Mouse (Mus musculus) forebrain, embryonic 13.5 days (tissue): Measurements from ENCODE around the gene Cracr2a. TPM values are rescaled to one million over a fixed set of nuclear protein-coding genes. Genes with fewer than 3 reads are reported as not detected.

Experiments used
- ATAC-seq: fragments of 200-750 bp; cut with Nextera tagmentation; 2 replicates; pipeline ENCODE4 v1.8.0; 2017
- H3K27ac ChIP-seq: fragments of 300-500 bp; sonication (generic); 2 replicates; pipeline ENCODE4 v1.5.1; 2015; ENCODE audit warnings: inconsistent platforms, mild to moderate bottlenecking, moderate library complexity
- H3K27me3 ChIP-seq: fragments of 300-500 bp; sonication (generic); 2 replicates; pipeline ENCODE4 v1.6.1; 2015; ENCODE audit warnings: mild to moderate bottlenecking, inconsistent platforms
- H3K36me3 ChIP-seq: fragments of 300-500 bp; sonication (generic); 2 replicates; pipeline ENCODE4 v1.6.1; 2015; ENCODE audit warnings: mild to moderate bottlenecking, inconsistent platforms; ENCODE audit not compliant: poor library complexity, severe bottlenecking
- H3K4me1 ChIP-seq: fragments of 300-500 bp; sonication (generic); 2 replicates; pipeline ENCODE4 v1.6.1; 2015; ENCODE audit warnings: inconsistent platforms
- H3K4me2 ChIP-seq: fragments of 300-500 bp; sonication (generic); 2 replicates; pipeline ENCODE4 v1.6.1; 2015; ENCODE audit warnings: inconsistent platforms, mild to moderate bottlenecking, moderate library complexity
- H3K4me3 ChIP-seq: fragments of 300-500 bp; sonication (generic); 2 replicates; pipeline ENCODE4 v1.5.1; 2015; ENCODE audit warnings: mild to moderate bottlenecking, inconsistent platforms
- H3K9ac ChIP-seq: fragments of 300-500 bp; sonication (generic); 2 replicates; pipeline ENCODE4 v1.6.1; 2015; ENCODE audit warnings: mild to moderate bottlenecking, inconsistent platforms
- H3K9me3 ChIP-seq: fragments of 300-500 bp; sonication (generic); replicated peaks from 2 replicates; pipeline ENCODE4 v1.6.1; 2016; ENCODE audit warnings: inconsistent platforms
- WGBS: fragments of 180-500 bp; shearing (Covaris S2); methylation state at CpG from one replicate; pipeline ENCODE4 v1.1.7; 2015; 5-methylcytosine and 5-hydroxymethylcytosine counted together
- polyA plus RNA-seq: library from polyadenylated mRNA; unstranded; fragments of >200 nt; fragmentation: Nextera tagmentation; extraction: Ambion mirVana; gene quantifications from 2 replicates; pipeline ENCODE4 v1.2.1, GENCODE M21; 2015

The Cracr2a gene
- polyA plus RNA-seq, 1 experiment from 2014 or later = 0.19 TPM

DNA sequence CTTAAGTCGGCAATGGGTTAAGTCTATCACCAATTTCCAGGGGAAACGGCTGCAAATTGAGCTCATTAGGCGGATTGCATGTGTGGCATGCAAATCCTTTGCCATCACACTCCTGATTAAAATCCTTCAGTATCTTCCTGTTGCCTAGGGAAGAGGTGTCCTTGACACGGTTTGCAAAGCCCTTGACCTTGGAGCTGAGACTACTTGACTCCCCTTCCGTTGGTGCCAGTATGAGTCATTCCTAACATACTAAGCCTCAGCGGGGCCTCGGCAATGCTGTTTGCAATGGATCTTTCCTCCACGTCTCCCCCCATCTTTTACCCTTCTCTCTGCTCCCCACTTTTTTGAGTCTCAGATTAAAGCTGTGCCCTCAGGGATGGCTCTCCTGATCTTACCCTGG lies 122.4 kb downstream of the Cracr2a start:
- H3K27ac ChIP-seq = no peak overlapping the region; the same call in 1 of the 2 replicates
- WGBS = 54% methylated on average over 8 of the region's 8 CpGs

DNA sequence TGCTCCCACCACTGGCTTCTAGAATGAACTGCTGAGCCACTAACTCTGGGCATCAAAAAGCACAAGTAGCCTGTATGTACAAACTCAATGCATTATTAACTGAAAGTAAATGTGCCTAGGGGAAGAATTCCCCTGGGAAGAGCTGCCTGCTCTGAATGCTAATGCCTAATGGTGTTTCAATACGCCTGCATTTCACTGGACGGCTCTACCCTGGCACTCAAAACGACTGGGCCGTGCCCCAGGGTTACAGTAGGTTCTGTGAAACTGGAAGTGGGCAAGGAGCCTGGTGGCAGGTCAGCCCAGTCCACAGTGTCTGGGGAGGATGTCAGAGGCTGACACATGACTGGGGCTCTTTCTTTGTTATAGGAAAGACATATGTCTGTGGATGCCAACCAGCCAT lies 123.8 kb downstream of the Cracr2a start:
- H3K27ac ChIP-seq = peak overlapping the region; percentile 10; the same call in 1 of the 2 replicates
- H3K4me2 ChIP-seq = no peak overlapping the region
- WGBS = 73% methylated on average over 4 of the region's 4 CpGs
- H3K9me3 ChIP-seq = no peaks in the 10 kb centered on the region
- ATAC-seq = 0 out of 2 replicates have a peak, but pooled peaks have one; percentile 36
- H3K27me3 ChIP-seq = no peaks in the 10 kb centered on the region
- H3K9ac ChIP-seq = no peak overlapping the region
- H3K4me1 ChIP-seq = peaks cover 20% of the 10 kb centered on the region
- no peaks in the 10 kb centered on the region for H3K36me3 ChIP-seq
- H3K4me3 ChIP-seq = no peak overlapping the region

More for the DNA sequence above, 122.4 kb downstream of the Cracr2a start:
- Histone ChIP-seq H3K9ac (no peak overlapping the region), H3K27me3 (no peaks in the 10 kb centered on the region), H3K4me1 (peaks cover 20% of the 10 kb centered on the region), H3K36me3 (no peaks in the 10 kb centered on the region), H3K9me3 (no peaks in the 10 kb centered on the region), H3K4me3 (no peak overlapping the region), H3K4me2 (no peak overlapping the region)
- ATAC-seq = no peak

DNA sequence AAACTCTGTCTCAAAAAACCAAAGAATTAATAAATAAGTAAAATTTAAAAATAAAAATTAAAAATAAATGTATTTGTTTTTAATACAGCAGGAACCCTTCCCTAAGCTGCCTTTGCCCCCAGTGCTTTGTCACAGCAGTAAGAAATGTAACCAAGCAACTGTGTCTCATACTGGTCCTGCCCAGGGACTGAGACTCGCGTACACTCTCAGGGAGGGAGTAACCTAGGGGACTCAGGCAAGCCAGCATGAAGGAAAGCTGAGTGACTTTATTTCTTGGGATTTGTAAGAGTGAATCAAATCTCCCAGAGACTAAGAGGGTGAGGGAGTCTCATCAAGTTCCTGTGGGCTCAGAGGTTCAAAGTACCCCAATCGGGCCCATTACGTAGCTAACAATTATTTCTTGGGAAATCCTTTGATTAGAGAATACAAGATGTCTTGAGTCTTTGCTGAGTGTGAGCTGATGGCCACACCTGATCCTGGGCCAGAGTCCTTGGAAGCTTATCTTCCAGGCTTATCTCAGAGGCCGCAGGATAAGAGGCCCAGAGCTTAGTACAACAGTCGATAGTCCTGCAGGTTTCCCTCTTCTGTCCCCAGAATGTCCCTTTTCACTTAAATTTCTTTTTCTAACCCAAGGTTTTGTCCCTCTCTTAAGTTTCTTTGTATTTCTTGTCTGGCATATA lies 126.2 kb downstream of the Cracr2a start:
- no peak for ATAC-seq
- no peaks in the 10 kb centered on the region for H3K36me3 ChIP-seq
- no peak overlapping the region for H3K4me2 ChIP-seq
- peaks cover 28% of the 10 kb centered on the region for H3K4me1 ChIP-seq
- H3K27me3 ChIP-seq = no peaks in the 10 kb centered on the region
- WGBS = 94% methylated on average over 6 of the region's 6 CpGs
- no peak overlapping the region for H3K4me3 ChIP-seq
- H3K9me3 ChIP-seq = no peaks in the 10 kb centered on the region
- H3K27ac ChIP-seq = no peak overlapping the region
- no peak overlapping the region for H3K9ac ChIP-seq

DNA sequence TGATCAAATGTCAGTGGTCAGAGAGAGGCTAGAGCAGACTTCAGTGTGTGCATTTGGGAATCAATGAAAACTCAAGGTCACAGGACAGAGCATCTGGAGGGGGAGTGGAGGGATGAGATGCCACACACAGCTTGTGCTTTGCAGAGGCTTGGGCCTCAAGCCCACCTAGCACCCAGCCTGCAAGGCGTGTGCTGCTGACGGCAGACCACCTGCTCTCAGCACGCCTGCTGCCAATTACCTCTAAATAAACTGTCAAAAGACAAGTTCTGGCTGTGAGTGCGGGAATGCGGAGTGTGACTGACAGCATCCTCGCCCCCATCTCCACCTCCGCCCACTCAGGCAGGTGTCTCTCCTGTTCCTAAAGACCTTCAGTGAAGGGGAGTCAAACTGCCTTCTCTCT lies 131.2 kb downstream of the Cracr2a start:
- Histone ChIP-seq H3K27me3 (no peaks in the 10 kb centered on the region), H3K4me3 (no peak overlapping the region), H3K9me3 (no peaks in the 10 kb centered on the region), H3K9ac (no peak overlapping the region), H3K4me1 (peaks cover 11% of the 10 kb centered on the region), H3K4me2 (no peak overlapping the region), H3K27ac (no peak overlapping the region), H3K36me3 (peaks cover 6% of the 10 kb centered on the region; the same call in 1 of the 2 replicates)
- ATAC-seq = peak; percentile 74; the same call in 1 of the 2 replicates
- 59% methylated on average over 7 of the region's 7 CpGs for WGBS

DNA sequence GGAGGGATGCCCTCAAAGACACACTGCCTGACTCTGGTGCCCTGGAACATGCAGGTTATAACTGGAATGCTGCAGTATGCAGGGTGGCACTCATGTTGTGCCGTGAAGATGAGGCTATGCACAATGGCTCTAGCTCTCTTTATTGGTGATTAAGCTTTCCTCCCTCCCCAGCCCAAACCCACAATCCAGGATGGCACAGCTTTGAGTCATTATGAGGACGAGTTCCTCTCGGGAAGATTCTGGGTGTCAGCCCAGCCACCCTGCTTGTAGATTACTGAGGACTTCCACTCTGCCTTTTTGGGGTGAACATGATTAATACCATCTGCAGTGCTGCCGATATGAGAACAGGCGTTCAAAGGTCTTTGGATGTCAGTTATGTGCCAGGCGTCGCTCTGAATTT lies 132.5 kb downstream of the Cracr2a start:
- Histone ChIP-seq H3K4me3 (no peak overlapping the region), H3K9me3 (no peaks in the 10 kb centered on the region), H3K4me1 (peaks cover 11% of the 10 kb centered on the region), H3K4me2 (no peak overlapping the region), H3K27ac (no peak overlapping the region), H3K27me3 (no peaks in the 10 kb centered on the region), H3K36me3 (peaks cover 6% of the 10 kb centered on the region; the same call in 1 of the 2 replicates), H3K9ac (no peak overlapping the region)
- WGBS = 93% methylated on average over 7 of the region's 7 CpGs
- no peak for ATAC-seq

DNA sequence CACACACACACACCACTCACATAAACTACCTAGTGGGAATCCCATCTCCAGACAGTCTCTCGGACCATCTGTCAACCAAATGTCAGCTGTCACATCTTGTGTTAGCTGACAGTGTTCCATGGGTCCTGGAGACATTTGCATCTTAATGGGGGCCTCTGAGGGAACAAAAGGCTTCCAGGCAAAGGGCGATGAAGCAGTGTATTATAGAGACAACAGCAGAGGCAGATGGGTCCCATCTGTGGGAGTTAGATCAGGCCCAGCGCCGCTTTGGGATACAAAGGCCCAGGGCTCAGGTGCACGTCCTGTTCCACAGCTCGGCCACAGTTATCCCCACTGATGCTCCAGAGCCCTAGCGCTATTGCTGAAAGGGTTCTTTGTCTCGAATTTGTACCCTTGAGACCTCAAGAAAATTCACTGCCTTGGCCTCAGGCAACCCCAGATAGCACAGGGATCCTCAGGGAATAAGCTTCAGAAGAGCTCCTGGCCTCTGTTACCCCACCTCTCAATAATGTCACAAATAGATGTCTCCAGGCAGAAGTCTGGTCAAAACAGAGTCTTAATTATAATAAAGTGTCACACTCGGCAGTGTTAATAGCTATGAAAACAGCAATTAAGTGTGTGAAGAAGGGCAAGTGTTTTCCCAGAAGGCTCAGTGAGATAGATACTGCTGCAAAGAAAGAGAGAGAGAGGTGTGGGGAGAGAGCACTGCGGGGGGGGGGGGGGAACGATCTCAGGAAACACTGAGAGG lies 140.1 kb downstream of the Cracr2a start:
- Histone ChIP-seq H3K4me3 (no peak overlapping the region), H3K36me3 (peaks cover 6% of the 10 kb centered on the region; the same call in 1 of the 2 replicates), H3K9me3 (no peaks in the 10 kb centered on the region), H3K27me3 (no peaks in the 10 kb centered on the region), H3K4me2 (peak overlapping the region; percentile 12; the same call in 1 of the 2 replicates), H3K4me1 (peaks cover 37% of the 10 kb centered on the region), H3K27ac (peak overlapping the region; percentile 92), H3K9ac (no peak overlapping the region)
- peak; percentile 92 for ATAC-seq
- WGBS = 6% methylated on average over 10 of the region's 11 CpGs

DNA sequence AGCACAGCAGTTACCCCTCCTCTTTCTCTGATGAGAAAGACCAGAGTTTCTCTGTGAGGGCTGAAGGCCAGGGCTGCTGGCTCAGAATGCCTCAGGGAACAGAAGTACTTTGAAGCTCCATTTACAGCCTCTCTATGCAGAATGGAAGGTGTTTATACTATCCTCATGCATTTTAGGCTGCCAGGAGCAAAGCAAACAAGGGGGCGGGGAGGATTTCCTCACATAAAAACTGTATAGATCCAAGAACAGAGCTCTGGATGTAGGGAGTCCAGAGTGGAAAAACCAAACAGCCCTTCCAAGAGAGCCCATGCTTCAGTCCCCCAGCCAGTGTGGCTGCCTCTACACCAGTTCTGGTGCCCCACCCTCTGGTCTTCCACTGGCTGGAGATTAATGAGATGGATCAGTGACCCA lies 147.1 kb downstream of the Cracr2a start:
- peaks cover 18% of the 10 kb centered on the region for H3K4me1 ChIP-seq
- H3K9ac ChIP-seq = no peak overlapping the region
- WGBS = 57% methylated on average over 1 of the region's 1 CpGs
- no peaks in the 10 kb centered on the region for H3K27me3 ChIP-seq
- no peak overlapping the region for H3K4me3 ChIP-seq
- no peak overlapping the region for H3K4me2 ChIP-seq
- no peaks in the 10 kb centered on the region for H3K9me3 ChIP-seq
- H3K36me3 ChIP-seq = no peaks in the 10 kb centered on the region
- peak overlapping the region; percentile 16; the same call in 1 of the 2 replicates for H3K27ac ChIP-seq
- ATAC-seq = peak; percentile 39; the same call in 1 of the 2 replicates

DNA sequence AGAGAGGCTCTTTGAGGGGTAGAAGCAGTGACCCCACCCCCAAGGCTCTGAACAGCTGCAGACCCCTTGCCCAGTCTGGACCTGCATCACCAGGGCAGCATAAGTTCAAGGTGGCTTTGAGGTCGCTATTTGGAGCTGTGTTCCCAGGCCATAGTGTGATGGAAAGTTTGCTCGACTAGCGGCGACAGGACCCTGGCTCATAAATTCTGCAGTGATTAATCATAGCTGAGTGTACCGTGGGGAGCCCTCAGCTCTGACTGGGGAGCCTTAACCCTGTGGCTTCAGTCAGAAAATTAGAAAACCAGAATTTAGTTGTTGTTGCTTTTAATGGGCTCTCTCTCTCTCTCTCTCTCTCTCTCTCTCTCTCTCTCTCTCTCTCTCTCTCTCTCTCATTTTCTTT lies 153.8 kb downstream of the Cracr2a start:
- H3K9me3 ChIP-seq = no peaks in the 10 kb centered on the region
- no peaks in the 10 kb centered on the region for H3K27me3 ChIP-seq
- no peak overlapping the region for H3K4me3 ChIP-seq
- no peak for ATAC-seq
- 94% methylated on average over 5 of the region's 5 CpGs for WGBS
- H3K4me2 ChIP-seq = no peak overlapping the region
- H3K36me3 ChIP-seq = no peaks in the 10 kb centered on the region
- H3K27ac ChIP-seq = no peak overlapping the region
- H3K4me1 ChIP-seq = peaks cover 17% of the 10 kb centered on the region
- no peak overlapping the region for H3K9ac ChIP-seq

DNA sequence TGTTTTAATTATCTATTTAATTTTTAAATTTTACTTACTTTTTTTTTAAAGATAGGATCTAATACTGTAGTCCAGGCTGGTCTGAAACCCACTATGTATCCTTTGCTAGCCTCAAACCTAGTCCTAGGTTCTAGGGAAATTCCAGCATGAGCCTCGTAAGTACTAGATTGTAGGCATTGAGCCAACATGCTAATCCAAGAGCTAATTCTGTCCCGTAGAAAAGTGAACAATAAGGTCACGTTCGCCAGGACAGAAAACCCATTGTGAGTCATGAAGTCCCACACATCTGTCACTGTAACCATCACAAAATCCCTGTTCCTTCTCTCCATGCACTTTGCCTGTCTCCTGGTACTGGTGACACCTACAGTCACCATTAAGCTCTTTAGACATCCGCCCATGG lies 154.3 kb downstream of the Cracr2a start:
- Histone ChIP-seq H3K9me3 (no peaks in the 10 kb centered on the region), H3K4me3 (no peak overlapping the region), H3K27me3 (no peaks in the 10 kb centered on the region), H3K4me2 (no peak overlapping the region), H3K27ac (no peak overlapping the region), H3K9ac (no peak overlapping the region), H3K4me1 (peaks cover 17% of the 10 kb centered on the region), H3K36me3 (no peaks in the 10 kb centered on the region)
- 54% methylated on average over 5 of the region's 5 CpGs for WGBS
- no peak for ATAC-seq

DNA sequence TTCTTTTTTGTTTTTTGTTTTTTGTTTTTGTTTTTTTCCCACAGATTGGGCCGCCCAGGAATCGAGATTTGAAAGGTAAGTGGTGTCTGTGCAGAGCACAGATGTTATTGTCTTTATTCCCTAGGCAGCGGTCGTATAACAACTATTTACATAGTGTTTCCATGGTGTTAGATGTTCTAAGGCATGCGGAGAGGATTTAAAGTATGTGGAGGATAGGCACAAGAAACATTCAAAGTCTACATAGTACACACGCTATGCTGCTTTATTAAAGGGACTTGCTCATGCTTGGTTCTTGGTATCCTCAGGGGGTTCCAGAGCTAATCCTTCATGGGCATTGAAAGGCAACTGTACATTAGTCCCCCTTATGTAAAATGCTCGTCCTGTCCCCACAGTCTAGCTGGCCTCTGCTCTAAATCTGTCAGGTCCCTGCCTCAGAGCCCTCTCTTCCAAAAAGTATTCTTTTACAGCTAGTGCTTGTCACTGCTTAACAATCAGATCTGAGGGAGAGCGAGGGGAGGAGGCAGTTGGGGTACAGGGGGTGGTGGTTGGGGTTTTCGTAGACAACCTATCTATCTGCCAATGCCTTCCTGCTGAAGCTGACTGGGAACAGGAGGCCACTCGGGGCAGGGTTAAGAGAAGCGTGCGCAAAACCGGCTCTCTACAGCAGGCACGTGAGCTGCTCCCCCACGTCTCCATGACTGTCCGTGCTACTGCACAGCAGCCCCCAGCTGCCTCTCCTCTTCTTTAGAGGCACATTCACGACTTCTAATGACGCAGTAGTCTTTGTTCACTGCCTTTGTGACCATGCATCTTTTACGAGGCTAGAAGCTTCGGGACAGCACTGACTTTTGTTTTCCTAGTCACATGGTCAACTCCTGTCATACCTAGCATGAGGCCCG lies 156.3 kb downstream of the Cracr2a start:
- peak overlapping the region; percentile 33 for H3K4me2 ChIP-seq
- no peak overlapping the region for H3K4me3 ChIP-seq
- WGBS = 21% methylated on average over 21 of the region's 21 CpGs
- peaks cover 17% of the 10 kb centered on the region for H3K4me1 ChIP-seq
- H3K27ac ChIP-seq = peak overlapping the region; percentile 6; the same call in 1 of the 2 replicates
- H3K9me3 ChIP-seq = no peaks in the 10 kb centered on the region
- H3K36me3 ChIP-seq = no peaks in the 10 kb centered on the region
- no peak overlapping the region; the same call in 1 of the 2 replicates for H3K9ac ChIP-seq
- H3K27me3 ChIP-seq = no peaks in the 10 kb centered on the region
- ATAC-seq = peak; percentile 67

DNA sequence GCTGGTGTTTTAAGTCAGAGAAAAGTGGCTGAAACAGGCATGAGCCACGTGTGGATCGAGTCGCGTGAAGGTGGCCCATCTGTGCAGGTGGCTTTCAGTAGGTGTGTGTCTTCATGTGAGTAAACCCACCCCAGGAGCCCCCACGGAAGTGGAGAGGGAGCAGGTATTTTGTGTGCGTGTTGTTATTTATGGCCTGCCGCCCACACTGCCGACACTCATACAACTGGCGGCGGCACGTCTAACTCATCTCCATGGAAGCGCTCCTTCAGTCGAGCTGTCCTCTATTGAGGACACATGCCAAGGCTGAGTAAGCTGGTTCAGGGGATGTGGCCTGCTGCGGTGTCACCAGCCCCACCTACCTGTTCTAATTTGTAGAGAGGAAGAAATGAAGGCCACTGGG lies 158.7 kb downstream of the Cracr2a start:
- Histone ChIP-seq H3K36me3 (no peaks in the 10 kb centered on the region), H3K27ac (no peak overlapping the region), H3K4me2 (no peak overlapping the region), H3K9me3 (no peaks in the 10 kb centered on the region), H3K4me3 (no peak overlapping the region), H3K9ac (no peak overlapping the region), H3K27me3 (no peaks in the 10 kb centered on the region), H3K4me1 (peaks cover 26% of the 10 kb centered on the region)
- 92% methylated on average over 14 of the region's 14 CpGs for WGBS
- ATAC-seq = no peak
